Mouse (Mus musculus) E14TG2a.4 (cell line): ENCODE data around the gene Cercam.

Source experiments
- CTCF ChIP-seq: conservative IDR thresholded peaks from 2 replicates; pipeline ENCODE4 v1.5.1; 2014; ENCODE audit warnings: low read length
- NANOG ChIP-seq: IDR thresholded peaks from 2 replicates; pipeline ENCODE4 v1.6.1; 2014; ENCODE audit warnings: borderline replicate concordance, low read length, mixed read lengths
- POU5F1 ChIP-seq: IDR thresholded peaks from 2 replicates; pipeline ENCODE4 v1.6.1; 2014; ENCODE audit warnings: low read length, borderline replicate concordance

DNA sequence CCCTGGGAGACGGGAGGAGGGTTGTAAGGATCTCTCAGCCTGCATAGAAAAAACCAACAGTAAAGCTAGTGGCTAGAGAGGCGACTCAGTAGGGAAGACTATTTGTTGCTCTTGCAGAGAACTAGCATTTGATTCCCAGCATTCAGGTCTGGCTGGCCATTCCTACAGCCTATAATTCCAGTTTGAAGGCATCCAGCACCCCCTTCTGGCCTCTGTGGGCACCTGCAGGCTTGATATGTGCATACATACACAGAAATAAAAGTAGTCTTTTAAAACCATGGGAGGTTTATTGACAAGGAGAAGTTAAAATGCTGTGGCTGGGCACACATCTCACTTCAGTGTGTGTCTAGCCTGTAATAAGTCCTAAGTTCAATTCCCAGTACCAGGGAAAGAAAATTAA is 41.1 kb downstream of the Cercam start:
- TF ChIP-seq CTCF (peak; percentile 57), NANOG (no peak), POU5F1 (no peak)
